Mouse (Mus musculus) ES-Bruce4 (cell line): Measurements from ENCODE around the gene Xrcc3.

Experiments
- EP300 ChIP-seq: IDR thresholded peaks from 2 replicates; pipeline ENCODE4 v1.6.1; 2011; ENCODE audit warnings: low read depth, low read length; ENCODE audit not compliant: insufficient read depth
- POLR2A ChIP-seq: IDR thresholded peaks from one replicate; pipeline ENCODE4 v1.8.1; 2011; ENCODE audit warnings: low read length; ENCODE audit not compliant: insufficient read depth

GRCm38 (mm10) chr12:111851235-111851634 lies 37.6 kb upstream of the Xrcc3 start:
- TF ChIP-seq EP300: no peak
- TF ChIP-seq POLR2A: no peak
